Mouse (Mus musculus) lung, postnatal 0 days (tissue): ENCODE measurements around the gene Nhlrc2.

Source experiments
- CTCF ChIP-seq: IDR thresholded peaks from 2 replicates; pipeline ENCODE4 v1.5.1; 2016; ENCODE audit warnings: antibody characterized with exemption, mild to moderate bottlenecking
- EP300 ChIP-seq: IDR thresholded peaks from 2 replicates; pipeline ENCODE4 v1.6.1; 2016; ENCODE audit warnings: antibody characterized with exemption, mild to moderate bottlenecking, control low read depth

- TF ChIP-seq EP300, result no peak
- no peak for TF ChIP-seq CTCF
Observed at GRCm38 (mm10) chr19:56600797-56601196, 52.7 kb downstream of the Nhlrc2 start.
